Mouse (Mus musculus) kidney, embryonic 15.5 days (tissue): ENCODE results near the gene Ism1. TPM values are rescaled to one million over a fixed set of nuclear protein-coding genes. Genes with fewer than 3 reads are reported as not detected.

Experiments
- ATAC-seq: fragments of 200-750 bp; cut with Nextera tagmentation; replicated peaks from 2 replicates; pipeline ENCODE4 v1.8.0; 2017; ENCODE audit warnings: moderate TSS enrichment; ENCODE audit not compliant: low FRiP score
- H3K27ac ChIP-seq: fragments of 300-500 bp; sonication (generic); 2 replicates; pipeline ENCODE4 v1.5.1; 2015; ENCODE audit warnings: mild to moderate bottlenecking, inconsistent platforms
- H3K27me3 ChIP-seq: fragments of 300-500 bp; sonication (generic); 2 replicates; pipeline ENCODE4 v1.6.1; 2015; ENCODE audit warnings: inconsistent platforms
- H3K36me3 ChIP-seq: fragments of 300-500 bp; sonication (generic); 2 replicates; pipeline ENCODE4 v1.6.1; 2015; ENCODE audit warnings: inconsistent platforms
- H3K4me1 ChIP-seq: fragments of 300-500 bp; sonication (generic); 2 replicates; pipeline ENCODE4 v1.6.1; 2015; ENCODE audit warnings: inconsistent platforms
- H3K4me2 ChIP-seq: fragments of 300-500 bp; sonication (generic); 2 replicates; pipeline ENCODE4 v1.6.1; 2015; ENCODE audit warnings: moderate library complexity, mild to moderate bottlenecking, inconsistent platforms
- H3K4me3 ChIP-seq: fragments of 300-500 bp; sonication (generic); replicated peaks from 2 replicates; pipeline ENCODE4 v1.5.1; 2015; ENCODE audit warnings: mild to moderate bottlenecking, inconsistent platforms
- H3K9ac ChIP-seq: fragments of 300-500 bp; sonication (generic); 2 replicates; pipeline ENCODE4 v1.6.1; 2015; ENCODE audit warnings: mild to moderate bottlenecking, inconsistent platforms
- H3K9me3 ChIP-seq: fragments of 300-500 bp; sonication (generic); replicated peaks from 2 replicates; pipeline ENCODE4 v1.6.1; 2016; ENCODE audit warnings: inconsistent platforms
- WGBS: fragments of 180-500 bp; shearing (Covaris S2); methylation state at CpG from one replicate; pipeline ENCODE4 v1.1.7; 2015; ENCODE audit warnings: mixed read lengths; 5-methylcytosine and 5-hydroxymethylcytosine counted together
- polyA plus RNA-seq: library from polyadenylated mRNA; unstranded; fragments of >200 nt; fragmentation: Nextera tagmentation; extraction: Ambion mirVana; gene quantifications from 2 replicates; pipeline ENCODE4 v1.2.1, GENCODE M21; 2015

Ism1 gene
- polyA plus RNA-seq, 1 experiment from 2014 or later, result 4.7 TPM

DNA sequence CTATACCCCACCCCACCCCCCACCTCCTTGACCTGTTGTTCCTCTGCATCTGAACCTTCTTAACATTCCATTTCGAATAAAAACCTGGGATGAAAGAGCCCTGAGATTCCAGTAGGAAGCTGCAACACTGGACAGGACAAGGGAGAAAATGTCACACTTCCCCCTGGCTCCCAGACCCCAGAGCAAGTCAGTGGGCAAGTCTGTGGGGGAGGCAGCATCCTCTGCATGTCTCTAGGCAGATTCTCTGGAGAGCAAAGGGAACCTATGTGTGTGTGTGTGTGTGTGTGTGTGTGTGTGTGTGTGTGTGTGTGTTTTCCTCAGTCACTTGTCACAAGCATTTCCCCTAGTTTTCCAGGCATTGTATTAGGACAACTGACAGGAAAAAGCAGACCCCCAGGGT, 98.7 kb downstream of the Ism1 start:
- H3K4me2 ChIP-seq, result no peak overlapping the region
- H3K27ac ChIP-seq, result no peak overlapping the region
- 12% methylated on average over 1 of the region's 1 CpGs for WGBS
- H3K4me1 ChIP-seq, result peaks cover 6% of the 10 kb centered on the region
- H3K9ac ChIP-seq, result no peak overlapping the region
- ATAC-seq, result peak; percentile 44; the same call in 1 of the 2 replicates
- no peaks in the 10 kb centered on the region for H3K9me3 ChIP-seq
- no peaks in the 10 kb centered on the region for H3K36me3 ChIP-seq
- H3K4me3 ChIP-seq, result no peak overlapping the region
- no peaks in the 10 kb centered on the region for H3K27me3 ChIP-seq

- ATAC-seq, result 0 out of 2 replicates have a peak, but pooled peaks have one; percentile 52
- WGBS, result 30% methylated on average over 3 of the region's 3 CpGs
- Histone ChIP-seq H3K4me1 (peaks cover 11% of the 10 kb centered on the region), H3K4me3 (no peak overlapping the region), H3K27me3 (no peaks in the 10 kb centered on the region), H3K27ac (no peak overlapping the region), H3K9ac (no peak overlapping the region), H3K9me3 (no peaks in the 10 kb centered on the region), H3K36me3 (no peaks in the 10 kb centered on the region), H3K4me2 (no peak overlapping the region)
These were observed 100.3 kb downstream of the Ism1 start for GRCm38 (mm10) chr2:139778283-139778682.

DNA sequence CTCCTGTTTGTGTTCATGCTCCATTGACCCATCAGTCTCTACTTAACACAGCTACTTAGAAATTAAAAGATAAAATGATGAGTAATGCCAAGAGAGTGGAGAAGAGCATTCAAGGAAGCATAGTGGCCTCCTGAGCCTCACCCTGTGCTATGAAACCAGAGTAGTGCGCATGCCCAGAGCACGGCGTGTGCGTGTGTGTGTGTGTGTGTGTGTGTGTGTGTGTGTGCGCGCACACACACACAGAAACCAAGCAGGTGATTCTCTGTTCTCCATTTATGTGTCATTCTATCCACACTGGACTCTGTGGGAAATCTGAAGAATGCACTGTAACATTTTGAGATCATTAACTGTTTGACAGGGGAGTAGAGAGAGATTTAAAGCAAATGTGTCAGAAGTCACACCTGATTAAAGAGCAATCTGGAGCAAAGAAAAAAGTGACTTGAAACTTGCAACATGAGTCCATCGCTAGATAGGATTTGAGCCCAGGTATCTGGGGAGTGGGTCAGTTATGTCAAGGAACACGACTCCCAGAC, 105.4 kb downstream of the Ism1 start:
- no peak overlapping the region for H3K9ac ChIP-seq

DNA sequence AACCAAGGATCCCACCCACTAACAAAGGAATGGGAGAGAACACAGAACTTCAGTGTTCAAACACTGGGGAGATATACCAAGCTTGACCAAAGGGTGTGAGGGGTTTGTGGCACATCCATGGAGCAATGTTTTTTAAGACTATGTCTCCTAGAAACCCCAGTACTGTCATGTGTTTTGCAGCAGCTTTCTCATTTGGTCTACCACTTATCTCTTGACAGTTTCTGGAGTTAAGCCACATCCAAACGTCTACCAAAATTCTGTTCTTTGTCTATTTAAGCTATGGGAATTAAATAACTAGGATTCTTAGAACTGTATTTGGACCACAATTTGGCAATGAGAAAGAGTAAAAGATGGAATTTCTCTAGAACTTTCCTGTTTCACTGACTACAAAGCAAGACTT, 106.5 kb downstream of the Ism1 start:
- H3K36me3 ChIP-seq, result no peaks in the 10 kb centered on the region
- no peaks in the 10 kb centered on the region for H3K27me3 ChIP-seq
- H3K9ac ChIP-seq, result no peak overlapping the region
- no peak for ATAC-seq
- no peak overlapping the region for H3K27ac ChIP-seq
- no peak overlapping the region for H3K4me2 ChIP-seq
- WGBS, result 66% methylated on average over 1 of the region's 1 CpGs
- H3K4me3 ChIP-seq, result no peak overlapping the region
- H3K4me1 ChIP-seq, result 0 out of 2 replicates have a peak, but pooled peaks cover 9% of the 10 kb centered on the region
- H3K9me3 ChIP-seq, result no peaks in the 10 kb centered on the region

More for the DNA sequence above, 105.4 kb downstream of the Ism1 start:
- Histone ChIP-seq H3K27me3 (no peaks in the 10 kb centered on the region), H3K4me3 (no peak overlapping the region), H3K9me3 (no peaks in the 10 kb centered on the region), H3K27ac (0 out of 2 replicates have a peak overlapping the region, but pooled peaks have one; percentile 6), H3K36me3 (no peaks in the 10 kb centered on the region), H3K4me2 (0 out of 2 replicates have a peak overlapping the region, but pooled peaks have one; percentile 21), H3K4me1 (peaks cover 9% of the 10 kb centered on the region; the same call in 1 of the 2 replicates)
- 49% methylated on average over 8 of the region's 8 CpGs for WGBS
- peak; percentile 93 for ATAC-seq

DNA sequence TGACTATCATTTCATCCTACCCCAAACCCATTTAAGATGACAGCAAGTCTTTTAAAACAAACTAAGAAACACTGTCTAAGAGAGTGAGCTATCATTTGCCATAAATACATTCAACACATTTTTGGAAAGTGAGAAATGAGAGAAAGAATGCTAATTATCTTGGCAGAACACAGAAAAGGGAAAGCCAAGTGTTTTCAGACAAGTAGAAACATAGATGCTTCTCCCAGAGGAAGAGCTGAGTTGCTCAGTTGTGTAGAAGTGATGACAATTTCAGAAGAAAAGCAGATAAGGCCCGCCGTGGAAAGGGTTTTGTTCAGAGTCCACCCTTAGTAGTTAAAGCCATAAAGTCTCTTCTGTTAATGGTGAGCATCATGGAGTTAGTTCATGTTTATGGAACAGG, 107.0 kb downstream of the Ism1 start:
- Histone ChIP-seq H3K4me1 (0 out of 2 replicates have a peak, but pooled peaks cover 9% of the 10 kb centered on the region), H3K27me3 (no peaks in the 10 kb centered on the region), H3K4me2 (no peak overlapping the region), H3K27ac (no peak overlapping the region), H3K4me3 (no peak overlapping the region), H3K9me3 (no peaks in the 10 kb centered on the region), H3K36me3 (no peaks in the 10 kb centered on the region), H3K9ac (no peak overlapping the region)
- WGBS, result 77% methylated on average over 2 of the region's 2 CpGs
- ATAC-seq, result no peak

DNA sequence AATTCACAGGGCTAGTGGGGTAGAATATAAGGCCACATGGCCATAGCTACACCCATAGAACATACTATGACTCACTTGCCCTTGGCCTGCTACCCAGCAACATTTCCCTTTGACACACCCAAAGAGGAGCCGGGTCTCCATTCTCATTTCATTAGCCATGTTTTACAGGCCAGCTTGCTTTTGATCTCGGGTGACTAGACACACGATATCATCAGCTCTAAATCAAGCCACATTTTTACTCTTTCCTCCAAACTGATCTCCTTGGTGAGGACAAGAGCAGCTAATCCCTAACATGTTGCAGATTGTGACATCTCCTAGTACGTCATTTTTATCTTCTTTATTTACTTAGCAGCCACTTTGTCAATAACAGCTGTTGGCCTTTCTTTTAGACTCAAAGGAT, 110.7 kb downstream of the Ism1 start:
- ATAC-seq, result no peak
- H3K27me3 ChIP-seq, result no peaks in the 10 kb centered on the region
- H3K4me1 ChIP-seq, result 0 out of 2 replicates have a peak, but pooled peaks cover 3% of the 10 kb centered on the region
- H3K9ac ChIP-seq, result no peak overlapping the region
- WGBS, result 35% methylated on average over 4 of the region's 4 CpGs
- no peaks in the 10 kb centered on the region for H3K9me3 ChIP-seq
- no peak overlapping the region for H3K4me2 ChIP-seq
- H3K4me3 ChIP-seq, result no peak overlapping the region
- H3K27ac ChIP-seq, result no peak overlapping the region
- no peaks in the 10 kb centered on the region for H3K36me3 ChIP-seq

- no peaks in the 10 kb centered on the region for H3K36me3 ChIP-seq
- 77% methylated on average over 9 of the region's 9 CpGs for WGBS
- no peaks in the 10 kb centered on the region for H3K9me3 ChIP-seq
- H3K9ac ChIP-seq, result no peak overlapping the region
- H3K4me3 ChIP-seq, result no peak overlapping the region
- no peaks in the 10 kb centered on the region for H3K27me3 ChIP-seq
- no peak overlapping the region for H3K27ac ChIP-seq
- no peaks in the 10 kb centered on the region for H3K4me1 ChIP-seq
- no peak overlapping the region for H3K4me2 ChIP-seq
- no peak for ATAC-seq
These were observed 114.6 kb downstream of the Ism1 start for GRCm38 (mm10) chr2:139792345-139793120.

DNA sequence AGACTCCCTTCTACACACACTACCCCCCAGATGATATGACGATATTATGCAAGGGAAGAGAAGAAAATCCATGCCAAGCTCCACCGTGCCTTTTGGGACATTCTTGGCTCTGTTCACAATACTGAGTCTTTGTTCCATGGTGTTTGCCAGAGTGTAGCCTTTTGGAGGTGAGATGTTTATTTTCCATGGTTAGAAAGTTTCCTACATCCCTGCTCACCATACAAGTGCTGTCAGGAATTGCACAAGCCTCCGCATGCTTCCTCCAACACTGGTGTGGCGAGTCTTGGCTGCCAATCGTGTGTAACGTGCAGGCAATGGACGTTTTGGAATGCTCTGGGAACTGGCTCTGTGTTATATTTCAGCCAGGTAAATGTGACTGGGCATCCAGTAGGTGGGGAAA, 126.1 kb downstream of the Ism1 start:
- no peaks in the 10 kb centered on the region for H3K27me3 ChIP-seq
- H3K36me3 ChIP-seq, result no peaks in the 10 kb centered on the region
- H3K9ac ChIP-seq, result no peak overlapping the region
- WGBS, result 84% methylated on average over 7 of the region's 7 CpGs
- H3K27ac ChIP-seq, result no peak overlapping the region
- H3K9me3 ChIP-seq, result no peaks in the 10 kb centered on the region
- H3K4me1 ChIP-seq, result no peaks in the 10 kb centered on the region
- no peak overlapping the region for H3K4me2 ChIP-seq
- ATAC-seq, result no peak
- H3K4me3 ChIP-seq, result no peak overlapping the region

- no peaks in the 10 kb centered on the region for H3K9me3 ChIP-seq
- H3K4me2 ChIP-seq, result no peak overlapping the region
- H3K9ac ChIP-seq, result no peak overlapping the region
- no peak overlapping the region for H3K27ac ChIP-seq
- H3K4me3 ChIP-seq, result no peak overlapping the region
- no peaks in the 10 kb centered on the region for H3K36me3 ChIP-seq
- ATAC-seq, result no peak
- H3K4me1 ChIP-seq, result no peaks in the 10 kb centered on the region
- no peaks in the 10 kb centered on the region for H3K27me3 ChIP-seq
- 92% methylated on average over 6 of the region's 6 CpGs for WGBS
These were observed 129.9 kb downstream of the Ism1 start for GRCm38 (mm10) chr2:139807887-139808286.

Other genes with a start within 250 kb of the Ism1 start
- gene Sptlc3, start 184.3 kb upstream of the Ism1 start, polyA plus RNA-seq, result 0.42 and 0.51 TPM in 2 replicates